Mouse (Mus musculus): Measurements from ENCODE around the gene Wdr6. TPM values are rescaled to one million over a fixed set of nuclear protein-coding genes. Genes with fewer than 3 reads are reported as not detected.

Wdr6 gene
- total and polyA plus RNA-seq, 3 experiments: 13.3 to 17.2 (median 16.5) TPM

DNA sequence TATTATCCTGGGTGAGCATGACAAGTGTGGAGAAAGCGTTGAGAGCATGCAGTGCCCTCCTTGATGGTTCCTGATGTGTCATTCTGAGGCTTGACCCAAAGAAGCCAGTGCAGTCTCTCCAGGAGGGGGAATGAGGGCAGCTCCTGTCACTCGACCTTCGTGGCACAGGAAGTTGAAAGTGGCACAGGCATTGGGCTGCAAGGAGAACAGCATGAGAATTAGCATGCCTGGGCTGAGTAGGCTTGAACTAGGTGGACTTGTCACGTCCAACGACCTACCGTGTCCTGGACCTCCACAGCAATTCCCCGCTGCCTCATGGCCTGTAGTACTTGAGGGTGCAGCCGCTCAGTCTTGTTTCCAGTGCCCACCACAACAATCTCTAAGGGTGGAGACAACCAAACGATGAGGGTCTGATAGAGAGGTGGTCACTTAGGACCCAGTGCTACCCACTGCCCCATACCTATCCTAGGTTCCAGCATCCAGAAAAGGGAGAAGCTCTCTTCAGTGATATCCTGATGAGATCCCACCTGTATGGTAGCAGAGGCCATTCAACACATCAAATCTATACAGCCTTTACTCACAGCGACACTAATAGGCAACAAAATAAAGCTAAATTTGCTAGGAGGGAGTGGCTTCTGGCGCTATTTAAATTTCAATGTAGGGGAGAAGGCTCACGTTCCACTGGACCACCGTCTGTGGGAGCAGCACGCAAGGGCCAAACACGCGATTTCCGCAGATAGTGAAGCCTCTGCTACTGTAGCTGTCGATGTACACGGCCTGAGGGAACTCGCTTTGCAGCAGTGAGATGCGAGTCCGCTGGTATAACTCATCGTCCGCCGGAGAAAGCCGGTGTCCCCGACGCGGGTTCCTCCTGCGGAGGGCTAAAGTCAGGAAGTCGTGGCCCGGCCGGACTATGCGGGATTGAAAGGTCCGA is 12.4 kb downstream of the Wdr6 start:
- H3K4me3 ChIP-seq: peak overlapping the region; percentile 88
- intact Hi-C loops (cut with DNase I): loop anchor here (2.0 kb wide), 1 partner anchor 49 kb away; the partner anchor contains the start of gene Qrich1
- peak overlapping the region; percentile 95 for H3K27ac ChIP-seq
- peak overlapping the region; percentile 76 for H3K9ac ChIP-seq (ENCODE audit: low read depth, low read length)
- no peaks in the 10 kb centered on the region for H3K36me3 ChIP-seq (ENCODE audit: control insufficient read depth, insufficient read depth, low read length)
- no peaks in the 10 kb centered on the region for H3K79me2 ChIP-seq (replicated peaks; ENCODE audit: control insufficient read depth, insufficient read depth, low read length)
- WGBS: 12% methylated on average over 35 of the region's 35 CpGs
- peaks cover 7% of the 10 kb centered on the region for H3K4me1 ChIP-seq (ENCODE audit: control insufficient read depth, insufficient read depth, low read length)
- no peak for DNase-seq
- no peak for TF ChIP-seq CTCF (IDR thresholded peaks at IDR 0.05)
- no peak for TF ChIP-seq POLR2A (IDR thresholded peaks at IDR 0.05; ENCODE audit: insufficient read depth, low read depth, low read length)
- H3K27me3 ChIP-seq (ENCODE audit: control insufficient read depth, insufficient read depth, low read length): no peaks in the 10 kb centered on the region

DNA sequence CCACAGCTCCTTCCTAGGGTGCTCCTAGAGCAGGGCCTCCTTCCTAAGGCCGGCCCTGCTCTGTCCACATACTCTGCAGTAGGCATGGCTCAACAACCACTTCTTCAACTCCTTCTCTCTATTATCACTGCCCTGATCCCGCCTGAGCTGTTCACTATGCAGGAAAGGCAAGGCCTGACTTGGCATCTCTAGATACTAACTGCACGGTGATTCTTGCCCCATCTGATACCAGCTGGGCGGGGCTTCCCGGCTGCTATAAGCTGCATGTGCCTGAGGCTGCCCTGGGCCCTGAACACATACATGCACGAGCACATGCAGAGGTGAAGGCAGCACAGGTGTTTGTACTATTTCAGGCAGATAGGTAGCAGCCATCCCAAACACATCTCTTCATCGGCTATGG is 14.4 kb downstream of the Wdr6 start:
- Histone ChIP-seq H3K79me2 (replicated peaks; ENCODE audit: control insufficient read depth, insufficient read depth, low read length) (no peaks in the 10 kb centered on the region), H3K4me1 (ENCODE audit: control insufficient read depth, insufficient read depth, low read length) (peaks cover 7% of the 10 kb centered on the region), H3K27ac (no peak overlapping the region), H3K27me3 (ENCODE audit: control insufficient read depth, insufficient read depth, low read length) (no peaks in the 10 kb centered on the region), H3K9ac (ENCODE audit: low read depth, low read length) (no peak overlapping the region), H3K4me3 (no peak overlapping the region), H3K36me3 (ENCODE audit: control insufficient read depth, insufficient read depth, low read length) (no peaks in the 10 kb centered on the region)
- intact Hi-C loops (cut with DNase I): no loop called here
- WGBS: 69% methylated on average over 7 of the region's 7 CpGs
- DNase-seq: no peak
- TF ChIP-seq POLR2A (IDR thresholded peaks at IDR 0.05; ENCODE audit: insufficient read depth, low read depth, low read length) (0 out of 2 replicates have a peak, but pooled peaks have one; percentile 8), CTCF (IDR thresholded peaks at IDR 0.05) (no peak), EP300 (IDR thresholded peaks at IDR 0.05; ENCODE audit: insufficient read depth, low read depth, low read length) (no peak)

DNA sequence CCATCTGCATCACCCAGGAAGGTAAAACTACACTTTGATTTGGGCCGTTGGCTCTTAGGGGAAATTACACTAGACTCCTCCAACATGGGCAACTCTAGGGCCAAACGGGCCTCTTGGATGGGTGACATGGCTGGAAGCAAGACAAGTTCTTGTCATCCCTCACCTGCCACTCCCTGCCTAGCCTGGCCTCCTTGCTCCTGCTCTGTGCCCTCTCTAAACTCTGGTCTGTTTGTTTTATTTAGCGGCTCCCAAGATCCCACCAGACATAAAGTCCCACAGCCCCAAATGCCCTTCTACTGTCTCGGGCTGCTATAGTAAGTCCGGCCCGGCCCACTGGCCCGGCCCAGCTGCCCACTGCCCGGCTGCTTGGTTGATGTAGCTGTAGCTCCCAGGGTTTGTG is 14.9 kb downstream of the Wdr6 start:
- no peaks in the 10 kb centered on the region for H3K36me3 ChIP-seq (ENCODE audit: control insufficient read depth, insufficient read depth, low read length)
- DNase-seq: no peak
- H3K4me3 ChIP-seq: no peak overlapping the region
- H3K4me1 ChIP-seq (ENCODE audit: control insufficient read depth, insufficient read depth, low read length): peaks cover 7% of the 10 kb centered on the region
- no peaks in the 10 kb centered on the region for H3K79me2 ChIP-seq (replicated peaks; ENCODE audit: control insufficient read depth, insufficient read depth, low read length)
- TF ChIP-seq CTCF (IDR thresholded peaks at IDR 0.05) (no peak), POLR2A (IDR thresholded peaks at IDR 0.05; ENCODE audit: insufficient read depth, low read depth, low read length) (no peak)
- 78% methylated on average over 8 of the region's 8 CpGs for whole genome bisulfite sequencing
- no peak overlapping the region for H3K9ac ChIP-seq (ENCODE audit: low read depth, low read length)
- H3K27me3 ChIP-seq (ENCODE audit: control insufficient read depth, insufficient read depth, low read length): no peaks in the 10 kb centered on the region
- H3K27ac ChIP-seq: no peak overlapping the region
- intact Hi-C loops (cut with DNase I): no loop called here

DNA sequence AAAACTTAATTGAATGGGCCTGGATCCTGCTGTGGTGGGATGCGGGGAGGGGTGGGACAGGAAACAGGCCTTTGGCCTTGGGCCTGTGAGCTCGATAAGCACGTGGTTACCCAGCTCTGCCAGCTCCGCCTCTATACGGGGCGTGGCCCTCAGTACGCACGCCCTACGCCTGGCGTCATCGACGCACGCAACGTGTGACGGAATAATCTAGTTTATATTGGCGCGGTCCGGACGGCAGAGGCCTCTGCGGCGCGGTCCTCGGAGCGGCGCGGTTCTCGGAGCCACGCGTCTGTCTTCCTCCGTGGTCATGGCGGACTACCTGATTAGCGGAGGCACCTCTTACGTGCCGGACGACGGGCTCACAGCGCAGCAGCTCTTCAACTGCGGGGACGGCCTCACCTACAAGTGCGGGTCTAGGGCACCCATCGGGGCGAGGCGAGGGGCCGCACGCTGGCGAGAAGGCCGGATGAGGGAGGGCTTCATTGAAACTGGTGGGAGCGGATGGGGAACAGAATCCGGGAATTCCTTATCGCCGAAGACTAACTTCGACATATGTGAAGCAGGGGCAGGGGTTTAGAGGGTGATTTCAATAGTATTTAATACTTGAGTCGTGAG is 18.2 kb downstream of the Wdr6 start, which contains the start of gene Impdh2:
TSS of gene Impdh2 (plus strand) at position 60 of the 615 bp plus-strand sequence.
- no peaks in the 10 kb centered on the region; the same call in none of the 2 replicates for H3K4me1 ChIP-seq (ENCODE audit: control insufficient read depth, insufficient read depth, low read length)
- DNase-seq: peak; percentile 97
- 0 out of 2 replicates have a peak, but pooled peaks have one; percentile 9 for TF ChIP-seq CTCF (IDR thresholded peaks at IDR 0.05)
- peak; percentile 95 for TF ChIP-seq POLR2A (IDR thresholded peaks at IDR 0.05; ENCODE audit: insufficient read depth, low read depth, low read length)
- peak; percentile 87 for TF ChIP-seq EP300 (IDR thresholded peaks at IDR 0.05; ENCODE audit: insufficient read depth, low read depth, low read length)
- no peaks in the 10 kb centered on the region for H3K79me2 ChIP-seq (replicated peaks; ENCODE audit: control insufficient read depth, insufficient read depth, low read length)
- peak within 1 kb of the TSS; percentile 82 for H3K9ac ChIP-seq (ENCODE audit: low read depth, low read length)
- under 1% methylated on average over 53 of the region's 53 CpGs for WGBS
- H3K36me3 ChIP-seq (ENCODE audit: control insufficient read depth, insufficient read depth, low read length): no peaks in the 10 kb centered on the region; the same call in 1 of the 2 replicates
- H3K27ac ChIP-seq: peak within 1 kb of the TSS; percentile 72
- intact Hi-C loops (cut with DNase I): no loop called here
- peak within 1 kb of the TSS; percentile 67 for H3K4me3 ChIP-seq
- H3K27me3 ChIP-seq (ENCODE audit: control insufficient read depth, insufficient read depth, low read length): no peaks in the 10 kb centered on the region

DNA sequence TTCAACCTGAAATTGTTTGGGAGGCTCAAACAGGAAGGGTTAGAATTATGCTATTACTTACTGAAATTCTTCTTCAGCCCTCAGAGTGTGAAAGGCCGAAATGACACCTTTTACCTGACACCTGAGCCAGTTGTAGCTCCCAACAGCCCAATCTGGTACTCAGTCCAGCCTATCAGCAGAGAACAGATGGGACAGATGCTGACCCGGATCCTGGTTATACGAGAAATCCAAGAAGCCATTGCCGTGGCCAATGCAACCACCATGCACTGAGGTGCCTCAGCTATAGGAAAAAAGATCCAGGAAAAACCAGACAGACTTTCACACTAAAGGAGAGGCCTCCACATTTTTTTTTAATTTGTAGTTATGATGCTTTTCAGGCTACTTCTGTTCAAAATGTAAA is 19.4 kb downstream of the Wdr6 start:
- Histone ChIP-seq H3K9ac (ENCODE audit: low read depth, low read length) (no peak overlapping the region), H3K36me3 (ENCODE audit: control insufficient read depth, insufficient read depth, low read length) (no peaks in the 10 kb centered on the region; the same call in 1 of the 2 replicates)
- intact Hi-C loops (cut with DNase I): no loop called here

More for the DNA sequence above, 19.4 kb downstream of the Wdr6 start:
- DNase-seq: no peak
- Histone ChIP-seq H3K79me2 (replicated peaks; ENCODE audit: control insufficient read depth, insufficient read depth, low read length) (no peaks in the 10 kb centered on the region), H3K27me3 (ENCODE audit: control insufficient read depth, insufficient read depth, low read length) (no peaks in the 10 kb centered on the region), H3K4me3 (no peak overlapping the region), H3K27ac (no peak overlapping the region), H3K4me1 (ENCODE audit: control insufficient read depth, insufficient read depth, low read length) (no peaks in the 10 kb centered on the region; the same call in none of the 2 replicates)
- TF ChIP-seq EP300 (IDR thresholded peaks at IDR 0.05; ENCODE audit: insufficient read depth, low read depth, low read length) (no peak), CTCF (IDR thresholded peaks at IDR 0.05) (no peak), POLR2A (IDR thresholded peaks at IDR 0.05; ENCODE audit: insufficient read depth, low read depth, low read length) (no peak)
- 85% methylated on average over 4 of the region's 4 CpGs for WGBS
